Mouse (Mus musculus): ENCODE data around the gene Ephb2. TPM values are rescaled to one million over a fixed set of nuclear protein-coding genes. Genes with fewer than 3 reads are reported as not detected.
A peak's percentile ranks its signal among the peaks of the same experiment; 100 is the strongest.

The Ephb2 gene
- total and polyA plus RNA-seq, 3 experiments: 0.08 TPM; not detected in 2

- peak; percentile 57 for DNase-seq (ENCODE audit: extremely low read depth)
- Histone ChIP-seq H3K27ac (ENCODE audit: insufficient read depth, low read depth) (no peak overlapping the region), H3K4me2 (ENCODE audit: insufficient read depth, low read depth, poor library complexity, severe bottlenecking) (no peak overlapping the region), H3K9ac (ENCODE audit: insufficient read depth, low read depth) (no peak overlapping the region), H3K36me3 (replicated peaks in 1 of 2; ENCODE audit: control insufficient read depth in 1 of 2, insufficient read depth in 1 of 2, low read length in 1 of 2) (no peaks in the 10 kb centered on the region), H3K4me3 (replicated peaks in 1 of 3; ENCODE audit: low read depth in 2 of 3, low read length in 2 of 3, poor library complexity in 1 of 3) (no peak overlapping the region), H3K27me3 (replicated peaks) (peaks cover 5% of the 10 kb centered on the region), H3K4me1 (ENCODE audit: control insufficient read depth in 1 of 2, insufficient read depth in 2 of 2) (peaks cover 3 to 17% of the 10 kb centered on the region in 2 experiments; a peak in 3 of 4 replicates), H3K9me3 (replicated peaks; ENCODE audit: low read length) (no peaks in the 10 kb centered on the region), H3K79me2 (replicated peaks; ENCODE audit: control insufficient read depth, extremely low read depth, insufficient read depth, poor library complexity, severe bottlenecking) (no peaks in the 10 kb centered on the region)
- in situ Hi-C loops (cut with MboI; ENCODE audit: low pct_ligation_motif_present, low pct_unique_long_range_greater_than_20kb, low sequenced_read_pairs) (no loop called here), dilution Hi-C loops (cut with MboI; ENCODE audit: extremely low pct_ligation_motif_present, extremely low pct_unique_long_range_greater_than_20kb, low sequenced_read_pairs) (no loop called here)
- TF ChIP-seq RAD21 (IDR thresholded peaks at IDR 0.05; ENCODE audit: low read depth, low read length) (peak; percentile 78), CHD2 (IDR thresholded peaks at IDR 0.05; ENCODE audit: low read length) (no peak), ZKSCAN1 (IDR thresholded peaks at IDR 0.05; ENCODE audit: borderline replicate concordance, low read depth, low read length) (no peak), ZNF384 (IDR thresholded peaks at IDR 0.05; ENCODE audit: low read depth, low read length) (peak; percentile 44), SMC3 (IDR thresholded peaks at IDR 0.05; ENCODE audit: low read depth, low read length) (peak; percentile 64), CTCF (conservative IDR thresholded peaks at IDR 0.05 in 1 of 2, IDR thresholded peaks at IDR 0.05 in 1 of 2; ENCODE audit: low read depth in 2 of 2, low read length in 2 of 2) (peak; percentile 82 to 99)
Observed at GRCm38 (mm10) chr4:136696381-136696925, 139.3 kb downstream of the Ephb2 start.

GRCm38 (mm10) chr4:136695696-136696095 is 140.1 kb downstream of the Ephb2 start:
- no peak overlapping the region for H3K27ac ChIP-seq (ENCODE audit: insufficient read depth, low read depth)
- H3K36me3 ChIP-seq (replicated peaks in 1 of 2; ENCODE audit: control insufficient read depth in 1 of 2, insufficient read depth in 1 of 2, low read length in 1 of 2): no peaks in the 10 kb centered on the region
- no peak for TF ChIP-seq ZMIZ1 (IDR thresholded peaks at IDR 0.05; ENCODE audit: low read depth, low read length)
- TF ChIP-seq MXI1 (IDR thresholded peaks at IDR 0.05; ENCODE audit: low read depth, low read length): no peak
- no peak for TF ChIP-seq E2F4 (IDR thresholded peaks at IDR 0.05; ENCODE audit: insufficient replicate concordance, low read depth, low read length)
- no peak for TF ChIP-seq POLR2AphosphoS2 (IDR thresholded peaks at IDR 0.05; ENCODE audit: low read depth, low read length)
- TF ChIP-seq NELFE (IDR thresholded peaks at IDR 0.05; ENCODE audit: low read depth, low read length): no peak
- TF ChIP-seq MAFK (IDR thresholded peaks at IDR 0.05; ENCODE audit: insufficient replicate concordance, low read length): no peak
- TF ChIP-seq UBTF (IDR thresholded peaks at IDR 0.05; ENCODE audit: low read depth, low read length): no peak
- no peak for TF ChIP-seq CHD1 (IDR thresholded peaks at IDR 0.05; ENCODE audit: low read depth, low read length)
- TF ChIP-seq IRF4 (IDR thresholded peaks at IDR 0.05; ENCODE audit: low read depth, low read length): no peak
- no peak for TF ChIP-seq USF1 (IDR thresholded peaks at IDR 0.05; ENCODE audit: low read depth, low read length)
- no peak for TF ChIP-seq PAX5 (IDR thresholded peaks at IDR 0.05; ENCODE audit: low read length)
- no peak for TF ChIP-seq MEF2A (IDR thresholded peaks at IDR 0.05; ENCODE audit: borderline replicate concordance, low read depth, low read length)
- no peak for TF ChIP-seq RCOR1 (conservative IDR thresholded peaks at IDR 0.05; ENCODE audit: low read depth, low read length)
- TF ChIP-seq HCFC1 (IDR thresholded peaks at IDR 0.05; ENCODE audit: low read depth, low read length): no peak
- TF ChIP-seq JUN (IDR thresholded peaks at IDR 0.05; ENCODE audit: insufficient read depth, low read depth, low read length): no peak
- TF ChIP-seq SIN3A (IDR thresholded peaks at IDR 0.05; ENCODE audit: low read length): no peak
- TF ChIP-seq TCF12 (IDR thresholded peaks at IDR 0.05; ENCODE audit: low read depth, low read length): no peak
- TF ChIP-seq ETS1 (conservative IDR thresholded peaks at IDR 0.05; ENCODE audit: low read depth, low read length): no peak
- no peak for TF ChIP-seq EP300 (IDR thresholded peaks at IDR 0.05; ENCODE audit: low read length)
- H3K4me1 ChIP-seq (ENCODE audit: control insufficient read depth in 1 of 2, insufficient read depth in 2 of 2): peaks cover 3 to 19% of the 10 kb centered on the region in 2 experiments; a peak in 3 of 4 replicates
- dilution Hi-C loops (cut with MboI; ENCODE audit: extremely low pct_ligation_motif_present, extremely low pct_unique_long_range_greater_than_20kb, low sequenced_read_pairs): no loop called here
- no peak for DNase-seq (ENCODE audit: extremely low read depth)
- no peak overlapping the region for H3K4me3 ChIP-seq (replicated peaks in 1 of 3; ENCODE audit: low read depth in 2 of 3, low read length in 2 of 3, poor library complexity in 1 of 3)
- no peak overlapping the region for H3K9ac ChIP-seq (ENCODE audit: insufficient read depth, low read depth)
- no peak overlapping the region for H3K4me2 ChIP-seq (ENCODE audit: insufficient read depth, low read depth, poor library complexity, severe bottlenecking)
- no peaks in the 10 kb centered on the region for H3K9me3 ChIP-seq (replicated peaks; ENCODE audit: low read length)
- in situ Hi-C loops (cut with MboI; ENCODE audit: low pct_ligation_motif_present, low pct_unique_long_range_greater_than_20kb, low sequenced_read_pairs): no loop called here
- peaks cover 5% of the 10 kb centered on the region for H3K27me3 ChIP-seq (replicated peaks)
- no peaks in the 10 kb centered on the region for H3K79me2 ChIP-seq (replicated peaks; ENCODE audit: control insufficient read depth, extremely low read depth, insufficient read depth, poor library complexity, severe bottlenecking)
